Mouse (Mus musculus): ENCODE measurements around the gene Bglap.

GRCm38 (mm10) chr3:88393776-88394375 is 9.6 kb upstream of the Bglap start:
- TF ChIP-seq CTCF (IDR thresholded peaks at IDR 0.05; ENCODE audit: borderline replicate concordance, insufficient read depth, low read length) (no peak), POLR2A (IDR thresholded peaks at IDR 0.05; ENCODE audit: low read depth, low read length) (no peak)

Measured in embryonic fibroblast, embryonic 13.5 days (primary cell).